Mouse (Mus musculus): ENCODE data around the gene Gm13199.

DNA sequence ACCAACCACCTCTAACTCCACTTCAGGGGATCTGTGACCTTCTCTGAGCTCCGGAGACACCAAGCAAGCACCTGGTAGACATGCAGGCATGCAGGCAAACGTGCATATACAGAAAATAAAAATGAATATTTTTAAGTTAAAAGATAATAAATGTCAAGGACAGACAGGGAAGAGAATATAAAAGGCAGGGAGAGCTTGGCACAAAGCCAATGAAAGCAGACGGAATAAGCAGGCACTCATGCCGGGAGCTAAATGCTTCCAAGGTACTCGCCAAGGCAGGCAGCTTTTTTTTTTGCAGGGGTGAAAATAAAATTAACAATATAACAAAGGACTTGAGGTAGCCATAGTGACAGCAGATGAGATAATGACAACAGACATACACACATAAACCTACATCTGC, 43.4 kb upstream of the Gm13199 start:
- TF ChIP-seq GATA1 (IDR thresholded peaks at IDR 0.05; ENCODE audit: borderline replicate concordance, low read length) (no peak), FLI1 (IDR thresholded peaks at IDR 0.05; ENCODE audit: low read length) (no peak)

All from megakaryocyte, embryonic 14.5 days (primary cell).